Mouse (Mus musculus) c-Kit-positive CD71-positive TER-119-positive erythroid progenitor cells, embryonic 14.5 days (primary cell): ENCODE results near the gene Cemip2.

Source experiments
- DNase-seq: peaks from one replicate; pipeline ENCODE4 v3.0.0-alpha.2; 2013; ENCODE audit warnings: low spot score

Cemip2 gene

DNA sequence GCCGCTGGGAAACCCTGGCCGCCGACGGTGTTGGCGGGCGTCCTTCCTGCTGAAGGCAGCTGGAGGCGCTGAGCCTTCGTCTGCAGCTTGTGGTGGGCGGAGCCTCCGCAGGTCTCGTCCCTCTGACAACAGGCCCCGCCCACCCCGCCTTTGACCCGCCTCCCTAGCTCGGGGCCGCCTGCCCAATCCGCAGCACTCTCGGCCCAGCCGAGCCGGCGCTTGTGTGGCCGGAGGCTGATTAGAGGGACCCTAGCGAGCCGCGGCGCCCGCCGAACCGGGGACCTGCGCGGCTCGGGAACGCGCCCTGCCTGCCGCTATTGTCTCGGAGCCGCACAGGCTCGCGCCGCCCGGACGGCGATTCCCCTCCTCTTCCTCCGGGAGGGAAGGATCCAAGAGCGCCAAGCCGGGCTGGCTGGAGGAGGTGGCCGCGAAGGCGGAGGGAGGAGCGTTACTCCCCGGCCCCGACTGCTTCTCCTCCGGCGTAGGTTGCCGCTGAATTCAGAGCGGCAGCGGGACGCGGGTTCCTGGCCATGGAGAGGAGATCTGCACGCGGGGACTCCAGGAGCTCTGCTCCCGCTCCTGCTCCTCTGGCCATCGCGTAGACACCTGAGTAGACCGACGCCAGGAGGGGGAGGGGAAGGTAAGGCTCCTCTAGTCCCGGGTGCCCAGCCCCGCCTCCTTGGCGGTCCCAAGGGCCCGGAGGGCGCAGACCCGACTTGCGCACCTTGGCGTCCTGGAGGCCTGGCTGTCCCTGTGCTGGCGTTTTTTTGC lies at the start of gene Cemip2:
Gene Cemip2 (plus strand): TSS at position 196 of the 771 bp plus-strand sequence.
- DNase-seq = peak; percentile 89

GRCm38 (mm10) chr19:21728342-21728741 lies 49.8 kb upstream of the Cemip2 start:
- DNase-seq = no peak

DNA sequence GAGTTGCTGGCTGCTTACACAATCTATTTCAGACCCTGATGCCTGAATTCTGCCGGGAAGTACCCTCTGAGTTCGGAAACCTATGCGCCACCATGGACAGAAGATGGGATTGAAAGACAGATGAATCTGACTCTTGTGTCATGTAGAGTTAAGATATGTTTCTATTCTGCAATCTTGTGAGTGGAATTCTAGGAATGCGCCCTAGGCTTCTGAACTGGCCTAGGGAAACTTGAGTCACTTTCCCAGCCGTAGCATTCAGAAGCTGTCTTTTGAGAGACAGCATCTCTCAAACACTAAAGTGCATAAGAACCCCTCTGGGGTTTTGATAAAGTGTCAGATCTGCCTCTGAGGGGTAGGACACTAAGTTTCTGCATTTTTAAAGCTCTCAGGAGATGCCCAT lies 46.3 kb upstream of the Cemip2 start:
- DNase-seq = no peak

GRCm38 (mm10) chr19:21733176-21733575 lies 45.0 kb upstream of the Cemip2 start:
- no peak for DNase-seq

GRCm38 (mm10) chr19:21734112-21734511 lies 44.0 kb upstream of the Cemip2 start:
- no peak for DNase-seq

DNA sequence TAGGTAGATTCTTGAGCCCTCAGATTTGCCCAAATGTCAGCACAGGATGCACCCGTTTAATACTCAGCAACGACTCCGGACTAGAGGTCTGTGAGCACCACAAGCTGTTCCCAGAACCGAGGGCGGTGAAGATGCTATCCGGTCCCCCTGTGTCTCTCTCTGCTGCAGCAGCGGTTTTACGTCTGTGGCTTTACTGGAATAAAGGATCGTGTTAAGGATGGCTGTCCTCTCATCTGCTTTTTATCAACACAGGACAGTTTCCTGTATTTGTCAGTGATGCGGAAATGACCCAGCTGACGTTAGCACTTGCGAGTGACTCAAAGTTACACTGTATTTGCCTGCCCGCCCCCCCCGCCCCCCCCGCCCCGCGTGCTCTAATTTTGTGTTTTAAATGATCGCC lies 40.7 kb upstream of the Cemip2 start:
- DNase-seq = peak; percentile 23

DNA sequence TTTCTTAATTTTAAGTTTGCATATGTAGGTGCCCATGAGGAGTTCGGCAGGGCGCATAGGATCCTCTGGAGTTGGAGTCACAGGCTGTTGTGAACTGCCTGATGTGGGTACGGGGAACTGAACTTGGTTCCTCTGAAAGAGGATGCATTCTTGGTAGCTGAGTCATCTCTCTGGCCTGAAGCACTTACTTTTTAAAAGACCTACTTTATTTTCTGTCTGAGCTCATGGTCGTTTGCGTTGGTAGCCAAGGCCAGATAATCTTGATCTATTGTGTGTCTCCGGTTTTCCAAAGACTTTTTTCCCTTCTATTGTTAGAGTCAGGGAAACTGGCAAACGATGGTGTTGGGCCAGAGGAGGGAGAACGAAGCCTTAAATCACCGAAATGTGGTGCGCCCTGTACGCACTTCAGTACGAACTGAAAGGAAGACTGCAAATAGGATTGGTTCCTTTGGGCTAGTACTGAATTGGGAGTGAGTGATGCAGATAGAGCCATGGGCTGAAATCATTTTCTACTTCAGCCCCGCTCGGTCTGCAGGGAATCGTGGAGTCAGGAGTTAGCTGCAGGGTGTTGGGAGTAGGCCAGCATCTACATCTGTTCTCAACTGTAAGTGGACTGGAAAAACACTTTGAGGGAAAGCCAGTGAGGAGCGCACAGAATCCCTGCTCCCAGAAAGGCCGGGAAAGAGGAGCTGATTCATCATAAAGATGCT lies 40.1 kb upstream of the Cemip2 start:
- peak; percentile 11 for DNase-seq

DNA sequence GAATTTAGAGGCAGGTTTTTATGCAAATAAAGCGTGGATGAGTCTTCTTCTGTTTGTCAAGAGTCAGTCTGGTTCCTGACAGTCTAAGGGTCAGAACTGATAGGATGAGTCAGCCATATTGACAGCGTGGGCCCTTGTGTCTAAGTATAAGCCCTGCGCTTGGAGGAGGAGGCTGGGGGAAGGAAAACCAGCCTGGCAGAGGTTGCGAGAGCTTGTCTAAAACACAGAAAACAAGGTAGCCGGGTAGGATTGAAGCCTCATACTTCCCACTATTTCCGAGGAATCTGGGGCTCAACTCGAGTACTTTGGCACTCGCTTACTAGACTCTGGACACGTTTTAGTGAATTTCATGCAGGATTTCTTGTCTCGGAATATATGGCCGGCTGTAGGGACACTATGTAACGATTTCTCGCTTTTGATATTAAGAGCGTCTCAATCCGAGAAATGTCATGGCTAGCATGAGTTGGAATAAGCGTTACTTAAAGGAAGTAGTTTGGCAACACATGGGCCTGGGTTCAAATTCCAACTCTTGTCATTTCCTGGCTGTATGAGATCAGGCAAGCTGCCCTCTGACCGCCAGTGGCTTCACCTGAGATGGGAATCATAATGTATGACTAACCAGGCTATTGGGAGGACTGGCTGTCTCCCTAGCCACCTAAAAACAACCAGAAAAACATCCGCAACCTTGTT lies 39.4 kb upstream of the Cemip2 start:
- no peak for DNase-seq

DNA sequence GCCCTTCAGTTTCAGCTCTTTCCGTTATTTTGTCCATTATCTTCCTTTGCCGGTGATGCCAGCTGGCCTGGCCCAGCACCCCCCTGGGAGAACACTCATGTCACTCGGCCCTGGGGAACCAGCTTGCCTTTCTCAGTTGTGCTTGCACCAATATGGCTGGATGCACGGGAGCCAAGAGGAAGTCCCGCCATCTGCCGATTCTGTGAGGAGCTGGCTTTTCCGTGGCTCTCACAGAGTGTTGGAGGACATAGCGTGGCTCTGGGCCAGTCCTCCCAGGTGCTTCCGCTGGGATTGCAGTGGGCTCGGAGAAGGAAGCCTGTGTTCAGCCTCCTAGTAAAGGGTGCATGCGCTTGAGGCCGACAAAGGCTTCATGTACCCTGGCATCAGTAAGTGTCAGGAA lies 36.0 kb upstream of the Cemip2 start:
- no peak for DNase-seq

- DNase-seq = no peak
Observed at GRCm38 (mm10) chr19:21745586-21745985, 32.6 kb upstream of the Cemip2 start.

DNA sequence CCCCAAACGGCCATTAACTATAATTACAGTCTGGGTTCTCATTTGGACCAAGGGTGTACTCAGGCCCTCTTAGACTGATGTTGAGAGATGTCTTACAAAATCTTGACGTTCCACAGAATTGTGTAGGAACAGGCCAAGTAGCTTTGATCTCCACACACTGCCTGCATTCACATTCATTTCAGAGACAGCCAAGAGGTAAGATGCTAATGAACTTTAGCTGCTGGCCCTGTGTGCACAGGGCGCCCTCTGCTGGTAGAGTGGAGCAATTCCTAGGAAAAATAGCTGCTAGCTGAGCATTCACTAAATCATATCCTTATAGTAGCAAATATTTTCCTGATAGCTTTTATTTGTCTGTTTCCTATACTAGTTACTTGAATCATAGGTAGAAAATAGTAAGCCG lies 30.8 kb upstream of the Cemip2 start:
- peak; percentile 56 for DNase-seq

GRCm38 (mm10) chr19:21750154-21750553 lies 28.0 kb upstream of the Cemip2 start:
- DNase-seq = no peak

DNA sequence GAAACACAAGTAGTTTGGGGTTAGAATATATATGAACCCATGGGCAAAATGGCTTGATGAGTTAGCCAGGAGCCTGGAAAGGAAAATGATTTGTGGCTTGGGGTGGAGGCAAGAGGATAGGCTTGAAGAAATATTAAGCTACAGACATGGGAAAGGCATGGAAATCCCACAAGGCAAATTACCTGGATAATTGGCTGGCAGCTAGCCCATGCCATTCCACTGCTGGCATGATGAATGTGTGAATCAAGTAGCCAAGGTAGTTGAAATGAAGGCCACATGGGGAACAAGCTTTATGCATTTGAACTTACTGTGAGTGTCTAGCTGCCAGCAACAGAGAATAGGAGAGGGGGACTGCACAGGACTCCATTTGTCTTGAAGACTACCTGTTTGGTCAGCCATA lies 16.5 kb upstream of the Cemip2 start:
- DNase-seq = no peak

DNA sequence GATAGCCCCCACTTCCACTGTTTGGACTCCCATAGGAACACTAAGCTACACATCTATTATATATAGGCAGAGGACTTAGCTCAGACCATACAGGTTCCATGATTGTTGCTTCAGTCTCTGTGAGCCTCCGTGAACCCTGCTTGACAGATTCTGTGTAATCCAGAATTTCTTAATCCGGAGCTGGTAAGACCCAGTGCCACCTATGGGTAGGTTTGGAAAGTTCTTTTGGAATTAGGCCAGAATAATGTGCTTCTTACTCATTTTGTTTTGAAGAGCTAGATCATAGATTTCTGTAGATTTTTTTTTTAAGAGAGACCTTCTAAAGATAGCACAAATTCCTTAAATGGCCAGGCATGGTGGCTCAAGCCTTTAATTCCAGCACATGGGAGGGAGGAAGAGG lies 14.1 kb upstream of the Cemip2 start:
- DNase-seq = no peak

GRCm38 (mm10) chr19:21764738-21765137 lies 13.4 kb upstream of the Cemip2 start:
- no peak for DNase-seq

- DNase-seq = no peak
Observed at GRCm38 (mm10) chr19:21767500-21768045, 10.6 kb upstream of the Cemip2 start.

GRCm38 (mm10) chr19:21769796-21770195 lies 8.3 kb upstream of the Cemip2 start:
- no peak for DNase-seq

GRCm38 (mm10) chr19:21771586-21771985 lies 6.6 kb upstream of the Cemip2 start:
- no peak for DNase-seq

DNA sequence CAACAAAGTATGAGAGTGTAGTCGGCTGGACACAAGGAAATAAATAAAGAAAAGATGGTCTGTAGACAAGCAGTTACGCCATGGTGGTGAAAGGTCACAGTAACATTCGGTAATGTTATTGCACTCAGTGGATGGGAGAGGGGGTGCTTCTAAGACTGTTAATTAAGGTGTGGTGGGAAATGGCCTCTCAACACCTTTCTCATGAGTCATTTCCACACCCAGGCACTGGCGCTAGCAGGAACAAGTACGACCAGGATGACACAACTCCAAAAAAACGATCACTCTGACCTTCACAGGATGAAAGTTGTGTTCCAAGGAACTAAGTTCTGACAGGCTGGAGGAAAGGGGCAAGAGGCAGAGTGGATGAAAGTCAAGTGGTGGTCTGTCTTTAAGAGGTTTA lies 4.5 kb upstream of the Cemip2 start:
- no peak for DNase-seq

GRCm38 (mm10) chr19:21775629-21776028 lies 2.5 kb upstream of the Cemip2 start:
- no peak for DNase-seq

- DNase-seq = no peak
Observed at GRCm38 (mm10) chr19:21776671-21777070, 1.5 kb upstream of the Cemip2 start.

DNA sequence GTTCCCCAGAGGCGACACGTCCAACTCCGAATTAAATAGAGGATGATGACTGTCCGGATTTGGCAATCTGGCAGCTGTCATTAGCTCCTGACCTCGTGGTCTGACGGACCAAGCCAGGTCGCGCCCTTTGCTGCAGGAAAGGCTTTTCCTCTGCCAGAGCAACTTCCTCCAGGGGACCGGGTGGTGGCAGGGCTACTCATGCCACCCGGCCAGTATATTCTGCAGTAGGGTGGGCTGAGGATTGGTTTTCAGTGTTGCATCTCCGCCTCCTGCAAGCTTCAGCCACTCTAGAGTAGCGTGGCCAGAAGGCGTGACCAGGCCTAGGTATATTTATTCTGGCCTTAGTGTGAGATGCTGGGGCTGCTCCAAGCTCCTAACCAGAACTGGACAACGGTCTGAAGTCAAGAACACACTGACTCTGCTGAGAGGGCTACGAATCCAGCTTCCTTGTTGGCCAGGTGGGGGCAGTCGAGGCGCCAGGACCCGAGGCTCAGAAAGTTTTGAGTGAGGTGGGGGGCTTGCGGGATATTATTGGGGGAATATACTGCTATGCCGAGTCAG lies 891 bp upstream of the Cemip2 start:
- DNase-seq = peak; percentile 35
